Mouse (Mus musculus): ENCODE measurements at regions not wholly inside any gene's neighbourhood (a gene's known extent, or its start where the extent isn't known, plus 50 kb on each side); places are given as distances from the start of the nearest gene placed in this dataset.

DNA sequence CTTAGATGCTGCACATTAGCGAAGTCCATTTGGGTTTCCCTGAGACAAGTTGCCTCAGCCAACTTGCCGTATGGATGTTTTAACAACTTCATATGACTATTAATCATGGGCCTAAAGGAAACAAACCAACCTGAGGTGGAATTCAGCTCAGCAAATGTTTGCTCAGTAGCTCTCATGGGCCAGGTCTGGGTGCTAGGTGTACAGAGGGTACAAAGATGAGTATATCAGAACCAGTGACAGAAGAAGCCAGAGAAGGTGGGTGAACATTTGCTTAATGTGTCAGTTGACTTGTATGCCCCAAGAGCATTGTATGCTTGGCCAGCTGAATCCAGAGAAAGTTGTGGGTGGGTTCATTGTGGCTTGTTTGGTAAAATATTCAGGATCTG is 53.8 kb upstream of the Bmp2 start:
- intact Hi-C loops (cut with DNase I) = no loop called here

DNA sequence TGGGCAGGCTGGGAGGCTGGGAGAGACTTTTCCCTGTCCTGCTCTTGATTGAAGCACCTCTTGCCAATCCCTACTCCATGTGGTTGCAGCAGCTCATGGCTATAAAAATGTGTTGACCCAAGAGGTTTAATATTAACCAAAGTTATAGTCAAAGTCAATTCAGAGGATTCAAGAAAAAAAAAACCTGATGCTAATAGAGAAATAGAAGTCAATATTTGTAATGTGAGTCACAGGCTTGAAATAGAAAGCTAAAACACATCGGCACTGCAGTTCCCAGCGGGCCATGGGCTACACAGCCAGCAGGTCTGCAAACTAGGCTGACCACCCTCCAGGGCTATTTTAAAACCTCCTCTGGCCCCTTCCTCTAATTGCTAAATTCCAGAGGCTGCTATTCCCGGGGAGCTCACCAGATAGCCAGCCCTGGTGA is 53.2 kb upstream of the Bmp2 start:
- intact Hi-C loops (cut with DNase I) = no loop called here

DNA sequence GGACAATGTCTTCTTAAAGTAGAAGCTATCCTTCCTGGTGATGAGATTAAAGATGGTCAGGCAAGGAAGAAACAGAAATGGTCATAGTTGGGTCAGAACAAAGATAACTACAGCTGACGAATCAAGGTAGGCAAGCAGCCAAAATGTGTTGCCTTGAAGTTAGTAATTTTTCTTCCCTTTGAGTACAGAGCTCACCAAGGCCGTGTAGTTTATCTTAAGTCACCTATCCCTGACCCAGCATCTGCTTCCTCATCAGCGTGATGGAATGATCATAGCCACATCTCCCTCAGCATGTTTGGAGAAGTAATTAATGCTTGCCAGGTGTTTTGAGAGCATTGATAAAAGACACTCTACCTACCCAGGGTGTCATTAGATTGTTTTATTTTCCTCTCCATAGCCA is 52.1 kb upstream of the Bmp2 start:
- intact Hi-C loops (cut with DNase I) = no loop called here

All from adrenal gland (tissue).